Mouse (Mus musculus): Measurements from ENCODE around the gene Cpz.

GRCm38 (mm10) chr5:35479521-35479920, 46.0 kb downstream of the Cpz start:
- TF ChIP-seq CTCF (IDR thresholded peaks at IDR 0.05; ENCODE audit: control insufficient read depth, insufficient read depth, insufficient read length): no peak
- no peak for TF ChIP-seq MAX (IDR thresholded peaks at IDR 0.05)
- no peak for TF ChIP-seq USF1 (IDR thresholded peaks at IDR 0.05; ENCODE audit: low read depth)
- TF ChIP-seq CEBPB (IDR thresholded peaks at IDR 0.05; ENCODE audit: low read depth): no peak
- no peak for TF ChIP-seq MYOG (IDR thresholded peaks at IDR 0.05; ENCODE audit: control insufficient read depth, extremely low read depth, insufficient read length)
- TF ChIP-seq MYOD1 (IDR thresholded peaks at IDR 0.05; ENCODE audit: control insufficient read depth, insufficient read length, low read depth): no peak
